Mouse (Mus musculus) thymus, postnatal 4 days (tissue): ENCODE results near the gene Tm2d1.
A peak's percentile ranks its signal among the peaks of the same experiment; 100 is the strongest.

ENCODE experiments used
- DNase-seq: peaks from one replicate; pipeline ENCODE4 v3.0.0; 2021

Gene Tm2d1

DNA sequence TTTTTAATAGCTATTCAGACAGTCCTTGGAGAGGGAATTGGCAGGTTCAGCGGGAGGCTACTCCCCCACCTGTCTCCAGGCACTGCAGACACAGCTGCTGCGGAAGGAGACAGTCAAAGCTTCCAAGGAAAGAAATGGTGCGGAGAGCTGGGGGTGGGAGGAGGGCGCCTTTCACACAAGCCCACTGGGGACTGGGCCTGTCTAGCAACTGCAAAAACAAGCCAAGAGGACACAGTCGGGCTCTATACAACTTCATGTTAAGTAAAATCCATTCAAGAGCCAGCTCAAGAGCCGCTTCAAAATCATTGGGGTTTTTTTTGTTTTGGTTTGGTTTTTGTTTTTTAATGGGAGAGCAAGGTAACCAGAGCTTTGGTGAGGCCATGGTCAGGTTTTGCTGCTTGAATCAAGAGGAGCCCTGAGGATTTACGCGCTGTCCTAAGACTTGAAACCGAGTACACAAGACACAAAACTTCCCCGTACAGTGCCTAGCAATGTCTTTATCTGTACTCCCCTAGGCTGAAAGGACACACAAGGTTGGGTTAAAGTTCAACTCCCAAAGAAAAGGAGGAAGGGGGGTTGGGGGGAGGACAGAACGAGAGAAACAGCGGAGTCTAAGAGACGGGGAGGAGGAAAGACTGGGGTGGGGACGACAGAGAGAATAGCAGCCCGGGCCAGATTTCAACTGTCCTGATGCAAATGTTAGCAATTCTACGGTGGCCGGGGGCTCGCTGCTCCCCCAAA is 61.6 kb downstream of the Tm2d1 start:
- DNase-seq: peak; percentile 19

DNA sequence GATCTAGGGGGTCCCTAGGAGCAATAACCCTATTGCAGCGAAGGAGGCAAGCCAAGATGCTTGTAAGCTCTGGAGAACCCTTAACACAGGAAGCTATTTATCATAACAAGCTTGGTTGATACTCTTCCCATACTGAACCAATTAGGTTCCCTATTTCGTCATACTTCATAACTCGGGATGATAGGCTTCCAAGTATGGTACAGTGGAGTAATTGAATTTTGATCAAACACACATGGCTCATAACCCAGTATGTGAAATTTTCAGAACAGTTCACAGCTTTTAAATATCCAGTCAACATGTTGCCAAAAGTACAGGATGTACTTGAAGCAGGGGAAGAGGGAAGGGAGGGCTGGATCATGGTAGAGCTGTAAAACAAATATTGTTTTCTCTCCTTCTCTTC is 64.3 kb downstream of the Tm2d1 start:
- DNase-seq: no peak

DNA sequence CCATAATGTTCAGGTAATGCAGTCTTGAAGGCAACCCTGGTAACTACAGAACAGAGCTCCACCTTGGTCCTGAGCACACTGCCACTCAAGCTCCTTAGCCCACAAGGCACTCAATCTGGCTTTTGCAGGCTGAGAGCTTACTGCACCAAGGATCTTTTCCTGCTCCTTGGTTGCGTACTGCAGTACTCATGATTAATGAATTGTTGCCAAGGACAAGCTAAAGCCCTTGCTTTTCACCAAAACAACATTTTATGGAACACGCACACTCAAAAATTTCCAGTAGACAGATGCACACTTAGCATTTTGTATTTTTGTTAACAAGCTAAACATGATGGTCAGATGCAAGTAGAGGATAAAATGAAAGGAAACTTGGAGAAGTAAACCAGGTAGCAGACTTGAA is 66.0 kb downstream of the Tm2d1 start:
- no peak for DNase-seq
